13 mouse cellular contexts compared by ENCODE assay signal in the genomic region with DNA sequence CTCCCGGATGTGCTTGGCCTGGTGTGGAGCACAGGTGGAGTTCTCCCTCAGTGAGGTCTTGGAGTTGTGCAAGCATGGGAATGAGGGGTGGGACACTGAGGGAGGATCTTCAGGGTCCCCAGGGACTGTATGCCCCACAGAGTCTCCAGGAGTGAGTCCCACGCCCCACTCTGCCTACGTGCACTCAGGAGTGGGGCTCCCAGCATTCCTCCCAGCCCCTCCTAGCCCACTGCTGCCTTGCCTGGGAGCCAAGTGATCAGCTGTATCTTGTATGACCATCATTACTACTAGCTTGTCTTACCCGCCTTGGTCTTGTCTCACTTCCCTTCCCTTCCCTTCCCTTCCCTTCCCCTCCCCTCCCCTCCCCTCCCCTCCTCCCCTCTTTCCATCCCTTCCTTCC. TPM values are rescaled to one million over a fixed set of nuclear protein-coding genes. Genes with fewer than 3 reads are reported as not detected.
DNase-seq lines count a peak whose midpoint lies in the region; TF ChIP-seq lines count a peak whose summit lies in the region.
"Not testable (repeated sequence)": the region's sequence is repeated elsewhere in the genome, so short reads cannot be mapped to it uniquely, and the experiment has no call there.
"Had no signal": no experiment of that assay in that cellular context is flagged by ENCODE, and none has a peak within 500 bp of the region (broad histone marks: within the 10 kb centered on the region; RNA-seq: fewer than 3 reads in every experiment).

No protein-coding gene starts in this region.

- not testable (repeated sequence) for H3K36me3 ChIP-seq in splenic B cell, adult 2 months (ENCODE audit: control insufficient read depth, insufficient read depth, low read length, poor library complexity, severe bottlenecking)

- H3K27ac ChIP-seq in cerebellum, adult 2 months (ENCODE audit: insufficient read depth, low read length); gastrocnemius, adult 2 months; left cerebral cortex, adult 2 months: not testable (repeated sequence)

- peak; percentile 83 for DNase-seq in R1 (ENCODE audit: low read depth, low spot score)
- DNase-seq in cerebellum, adult 2 months = peak; percentile 44 to 55
- peak; percentile 66 for DNase-seq in gastrocnemius, adult 2 months
- peak; percentile 55 for DNase-seq in kidney, adult 18-20 months
- DNase-seq in left cerebral cortex, adult 2 months (ENCODE audit: extremely low spot score in 1 of 2, low spot score in 2 of 2) = peak; percentile 70 to 71
- DNase-seq in lung, postnatal 4 days = peak; percentile 65 to 75
- peak; percentile 9 for DNase-seq in splenic B cell, adult 2 months (ENCODE audit: low read depth, low spot score)
- peak; percentile 64 for DNase-seq in urinary bladder, postnatal 14 days (ENCODE audit: low spot score)

- WGBS in cerebellum, adult 2 months = 73% methylated on average over 4 of the region's 4 CpGs

- not testable (repeated sequence) for TF ChIP-seq CTCF in cerebellum, adult 2 months (IDR thresholded peaks at IDR 0.05; ENCODE audit: borderline replicate concordance, insufficient read depth, low read depth, low read length); gastrocnemius, adult 2 months (IDR thresholded peaks at IDR 0.05); left cerebral cortex, adult 2 months (IDR thresholded peaks at IDR 0.05)

- not testable (repeated sequence) for H3K4me3 ChIP-seq in cerebellum, adult 2 months (replicated peaks; ENCODE audit: insufficient read depth, low read depth, low read length); gastrocnemius, adult 2 months; left cerebral cortex, adult 2 months

- not testable (repeated sequence) for H3K4me1 ChIP-seq in cerebellum, adult 2 months (ENCODE audit: control insufficient read depth, insufficient read depth, low read length)

- not testable (repeated sequence) for H3K27me3 ChIP-seq in cerebellum, adult 2 months (ENCODE audit: control insufficient read depth, insufficient read depth, low read length); splenic B cell, adult 2 months (ENCODE audit: control insufficient read depth, insufficient read depth, low read length, poor library complexity, severe bottlenecking)

- not testable (repeated sequence) for TF ChIP-seq POLR2A in cerebellum, adult 2 months (IDR thresholded peaks at IDR 0.05; ENCODE audit: borderline replicate concordance, insufficient read depth, low read length)

- intact Hi-C loops in gastrocnemius, adult 2 months (cut with DNase I); left cerebral cortex, adult 2 months (cut with DNase I): not testable (repeated sequence)

RNA-seq across cellular contexts. Expression of a gene that starts 30.7 kb away (rescaled TPM):
- polyA plus RNA-seq in cerebellum, adult 2 months (2012; rRNA removed) = 0.11 TPM in 1 of 2 replicates, not detected in the other
- total RNA-seq in gastrocnemius, adult 2 months (2021) = under 1 TPM in 1 of 2 experiments, not detected in 1; 0.98 TPM
- under 1 TPM; 0.19 to 1.00 TPM for total RNA-seq in left cerebral cortex, adult 2 months (2021)
- total RNA-seq: common myeloid progenitor, adult 5-6 weeks had no signal
- polyA plus RNA-seq: heart, embryonic 12.5 days; hindbrain, embryonic 16.5 days; liver, embryonic 16.5 days; midbrain, embryonic 12.5 days had no signal

Comparison
In these comparisons a context has a peak if more than half of its experiments do, and no peak if none do; other contexts are left out.
1. DNase-seq: peak in every context shown above with its lines; median percentile 83 in R1; 70 in left cerebral cortex, adult 2 months; 70 in lung, postnatal 4 days; 66 in gastrocnemius, adult 2 months; 64 in urinary bladder, postnatal 14 days; 55 in kidney, adult 18-20 months; 50 in cerebellum, adult 2 months; 9 in splenic B cell, adult 2 months.